ENCODE assay signal across 8 mouse cellular contexts in the genomic region with DNA sequence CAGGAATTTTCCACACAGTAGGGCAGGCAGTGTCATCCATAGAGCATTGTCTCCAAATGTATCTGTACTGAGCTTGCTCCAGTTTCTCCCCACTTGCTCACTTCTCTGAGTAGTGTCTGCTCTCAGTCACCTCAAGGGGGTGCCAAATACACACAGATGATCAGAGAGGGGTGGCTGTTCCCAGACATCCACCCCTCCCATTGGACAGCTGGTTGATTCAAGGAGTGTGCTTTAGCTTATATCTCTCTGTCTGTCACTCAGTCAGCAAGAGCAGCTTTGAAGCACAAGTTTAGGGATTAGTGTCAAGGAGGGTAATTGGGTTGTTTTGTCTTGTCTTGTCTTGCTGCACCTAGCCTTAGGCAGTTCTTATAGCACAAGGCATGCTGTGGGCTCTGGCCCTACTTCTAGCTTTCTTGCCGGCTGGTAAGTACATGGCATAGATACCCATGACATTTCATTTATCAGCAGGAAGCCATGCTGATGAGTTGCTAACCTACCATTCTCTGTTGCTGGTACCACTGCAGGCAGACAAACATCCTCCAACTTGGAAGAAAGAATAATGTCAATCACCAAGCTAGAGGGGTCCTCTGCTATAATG.
DNase-seq lines count a peak whose midpoint lies in the region; ATAC-seq and TF ChIP-seq lines count a peak whose summit lies in the region.

No protein-coding gene starts in this region.

- H3K9me3 ChIP-seq in heart, embryonic 16.5 days (replicated peaks; ENCODE audit: control insufficient read depth, low read length): no peaks in the 10 kb centered on the region

- DNase-seq in CD4-positive helper T cell, adult 2 months (ENCODE audit: low read depth, low spot score): peak; percentile 63
- DNase-seq in embryo, embryonic 10.5 days (ENCODE audit: low spot score): peak; percentile 75
- peak; percentile 31 to 55 for DNase-seq in kidney, postnatal 4 days
- no peak for DNase-seq in lung, adult 2 months
- DNase-seq in gastrocnemius, adult 8-10 months (ENCODE audit: low spot score in 2 of 2): no peak

- H3K4me1 ChIP-seq in heart, embryonic 16.5 days (ENCODE audit: control insufficient read depth, insufficient read depth, low read length): no peaks in the 10 kb centered on the region
- no peaks in the 10 kb centered on the region for H3K4me1 ChIP-seq in lung, adult 2 months (ENCODE audit: control insufficient read depth, insufficient read depth, low read length)

- no peak overlapping the region for H3K4me2 ChIP-seq in heart, embryonic 16.5 days (ENCODE audit: low read depth, low read length)

- peak; percentile 54 for TF ChIP-seq CTCF in lung, adult 2 months (IDR thresholded peaks at IDR 0.05; ENCODE audit: insufficient read depth, low read length)

- peak; percentile 58 for ATAC-seq in activated CD4-positive, CD25-positive, alpha-beta regulatory T cell, adult 4 months
- ATAC-seq in heart, embryonic 16.5 days (replicated peaks; ENCODE audit: extremely low read depth, insufficient read depth, low FRiP score): peak; percentile 75
- peak; percentile 46; the same call in 1 of the 2 replicates for ATAC-seq in neutrophil, adult 5-6 weeks (ENCODE audit: extremely low read depth, insufficient number of reproducible peaks, low FRiP score, poor library complexity, severe bottlenecking)

- no peak overlapping the region for H3K27ac ChIP-seq in heart, embryonic 16.5 days (ENCODE audit: low read length)

- no peak overlapping the region for H3K4me3 ChIP-seq in heart, embryonic 16.5 days (ENCODE audit: low read length)
- no peak overlapping the region for H3K4me3 ChIP-seq in lung, adult 2 months (replicated peaks; ENCODE audit: extremely low read depth, low read depth, low read length)

- H3K9ac ChIP-seq in heart, embryonic 16.5 days (ENCODE audit: low read length): no peak overlapping the region

- H3K36me3 ChIP-seq in heart, embryonic 16.5 days (ENCODE audit: control insufficient read depth, insufficient read depth): no peaks in the 10 kb centered on the region

- H3K27me3 ChIP-seq in heart, embryonic 16.5 days (ENCODE audit: control insufficient read depth, insufficient read depth, low read length): no peaks in the 10 kb centered on the region

- no peak for TF ChIP-seq POLR2A in lung, adult 2 months (IDR thresholded peaks at IDR 0.05; ENCODE audit: borderline replicate concordance, extremely low read depth, low read depth, low read length)

- WGBS in heart, embryonic 16.5 days: 39% methylated on average over 1 of the region's 1 CpGs
- 48% methylated on average over 1 of the region's 1 CpGs for WGBS in lung, adult 2 months

Comparison
In these comparisons a context has a peak if more than half of its experiments do, and no peak if none do; other contexts are left out.
1. DNase-seq: peak in CD4-positive helper T cell, adult 2 months (single experiment), embryo, embryonic 10.5 days (single experiment) and kidney, postnatal 4 days (2 of 2); none in lung, adult 2 months (single experiment) and gastrocnemius, adult 8-10 months (0 of 2).
2. Peak in every context shown above with its lines, with median percentiles within 50 percentile points of each other: ATAC-seq.